In the genomic region with DNA sequence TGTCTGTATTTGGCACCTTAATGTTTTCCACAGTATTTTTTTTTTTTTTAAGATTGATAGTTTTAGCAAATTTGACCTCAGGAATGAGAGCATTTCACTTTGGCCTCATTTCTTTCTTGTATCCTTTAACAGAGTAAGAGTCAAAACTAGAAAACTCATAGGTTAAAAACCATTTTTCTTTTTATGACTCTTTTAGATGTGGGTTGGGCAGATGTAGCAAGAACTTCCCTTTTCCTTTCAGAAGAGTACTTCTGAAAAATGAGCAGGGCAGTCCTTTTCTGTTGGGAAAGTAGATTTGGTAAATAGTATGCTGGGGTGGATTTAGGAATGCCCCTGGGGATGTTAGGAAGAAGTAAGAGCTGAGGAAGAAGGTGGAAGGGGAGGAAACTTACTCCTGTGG, we compare ENCODE assay signal across 11 mouse cellular contexts. TPM values are rescaled to one million over a fixed set of nuclear protein-coding genes. Genes with fewer than 3 reads are reported as not detected.
"Had no signal": no experiment of that assay in that cellular context is flagged by ENCODE, and none has a peak within 500 bp of the region (broad histone marks: within the 10 kb centered on the region; RNA-seq: fewer than 3 reads in every experiment).

No protein-coding gene starts in this region.

- DNase-seq: liver, postnatal 0 days; lung, embryonic 14.5 days; lung, postnatal 10 days; lung, postnatal 4 days; midbrain, embryonic 14.5 days; right cerebral cortex, postnatal 14 days; thymus, adult 2 months; thymus, postnatal 25 days; thymus, postnatal 4 days had no signal

RNA-seq across cellular contexts. Expression of a gene that starts 11.5 kb away (rescaled TPM):
- total RNA-seq: megakaryocyte, adult 5-6 weeks; megakaryocyte-erythroid progenitor cell, adult 5-6 weeks had no signal
